Comparison of ENCODE assay signal across 8 mouse cellular contexts in the genomic region with DNA sequence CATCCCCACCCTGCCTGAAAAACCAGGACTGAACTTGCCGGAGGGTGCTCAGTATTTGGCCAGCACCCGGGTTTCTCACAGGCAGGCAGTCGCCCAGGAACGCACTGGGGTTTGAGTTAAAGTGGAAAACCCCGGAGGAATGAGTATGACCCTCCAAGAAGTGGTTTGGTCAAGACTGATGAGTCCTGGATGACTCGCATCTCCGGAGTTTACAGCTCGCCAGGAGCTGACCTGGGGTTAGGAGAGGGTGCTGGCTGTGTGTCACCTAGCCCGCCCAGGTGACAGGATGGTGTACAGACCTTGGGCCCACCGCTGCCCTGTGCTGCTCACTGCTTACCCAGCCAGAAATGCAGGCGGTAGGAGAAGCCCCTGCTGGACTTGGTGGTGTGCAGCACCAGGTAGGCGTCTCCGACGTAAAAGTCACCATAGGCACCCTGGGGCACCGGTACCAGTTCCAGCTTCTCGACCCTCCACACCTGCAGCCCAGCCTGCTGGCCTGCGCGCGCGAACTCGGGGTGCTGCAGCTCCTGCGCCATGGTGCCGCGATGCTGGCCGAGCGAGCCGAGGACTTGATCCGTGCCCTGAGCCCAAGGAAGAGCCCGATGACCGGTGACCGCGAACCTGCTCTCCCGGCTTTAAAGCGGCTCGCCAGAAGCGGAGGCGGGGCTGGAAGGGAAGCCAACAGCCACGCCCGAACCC. TPM values are rescaled to one million over a fixed set of nuclear protein-coding genes. Genes with fewer than 3 reads are reported as not detected.
DNase-seq lines count a peak whose midpoint lies in the region; TF ChIP-seq lines count a peak whose summit lies in the region.

A gene (minus strand): TSS at position 656 of the 699 bp plus-strand sequence.

- H3K36me3 ChIP-seq in spleen, adult 2 months (ENCODE audit: control insufficient read depth, insufficient read depth, low read length) = no peaks in the 10 kb centered on the region

- peaks cover 5% of the 10 kb centered on the region; the same call in 1 of the 2 replicates for H3K4me1 ChIP-seq in spleen, adult 2 months (ENCODE audit: control insufficient read depth, insufficient read depth, insufficient read length)

- no peak for TF ChIP-seq POLR2A in spleen, adult 2 months (IDR thresholded peaks at IDR 0.05; ENCODE audit: low read depth, low read length)

- intact Hi-C loops in heart, postnatal 14 days (cut with DNase I) = no loop called here

- H3K27me3 ChIP-seq in spleen, adult 2 months (ENCODE audit: control insufficient read depth, insufficient read depth, low read length) = peaks cover 13% of the 10 kb centered on the region

- no peak for DNase-seq in spleen, adult 2 months (ENCODE audit: low read depth in 1 of 2, low spot score in 2 of 2)
- no peak for DNase-seq in spleen, postnatal 36 days (ENCODE audit: low spot score in 2 of 2)
- peak; percentile 51 for DNase-seq in embryo, embryonic 11 days
- DNase-seq in heart, postnatal 14 days = peak; percentile 9 to 19
- peak; percentile 62 to 74 for DNase-seq in kidney, postnatal 36 days
- DNase-seq in mesoderm, embryonic 11.5 days (ENCODE audit: low read depth, low spot score) = peak; percentile 22
- DNase-seq in thymus, postnatal 36 days = peak; percentile 5 to 7
- no peak for DNase-seq in spleen, postnatal 4 days (ENCODE audit: low spot score in 2 of 2)

- WGBS in spleen, adult 2 months = 5% methylated on average over 39 of the region's 39 CpGs

- TF ChIP-seq CTCF in spleen, adult 2 months (IDR thresholded peaks at IDR 0.05; ENCODE audit: extremely low read depth, insufficient read depth, insufficient read length, insufficient replicate concordance) = no peak

- H3K4me3 ChIP-seq in spleen, adult 2 months (ENCODE audit: extremely low read depth, insufficient read depth, insufficient read length) = peak within 1 kb of the TSS; percentile 40; the same call in 1 of the 2 replicates

- H3K27ac ChIP-seq in spleen, adult 2 months (ENCODE audit: insufficient read depth, low read length) = no peak within 1 kb of the TSS

RNA-seq across cellular contexts. Expression of the gene that starts here (rescaled TPM):
- polyA plus RNA-seq in spleen, adult 2 months (2012; rRNA removed) = 0.68 and 1.1 TPM in 2 replicates
- total RNA-seq in heart, postnatal 14 days (2021) = 1 to 10 TPM in 1 of 2 experiments, under 1 TPM in 1; 0.84 to 1.1 TPM

Comparison
In these comparisons a context has a peak if more than half of its experiments do, and no peak if none do; other contexts are left out.
1. DNase-seq: peak in embryo, embryonic 11 days (single experiment), heart, postnatal 14 days (2 of 2), kidney, postnatal 36 days (2 of 2), mesoderm, embryonic 11.5 days (single experiment) and thymus, postnatal 36 days (2 of 2); none in spleen, adult 2 months (0 of 2), spleen, postnatal 36 days (0 of 2) and spleen, postnatal 4 days (0 of 2).